Mouse (Mus musculus) urinary bladder, postnatal 14 days (tissue): Measurements from ENCODE around the gene Gnb5.

Experiments used
- DNase-seq: peaks from one replicate; pipeline ENCODE4 v3.0.0; 2021; ENCODE audit warnings: low spot score

The Gnb5 gene

DNA sequence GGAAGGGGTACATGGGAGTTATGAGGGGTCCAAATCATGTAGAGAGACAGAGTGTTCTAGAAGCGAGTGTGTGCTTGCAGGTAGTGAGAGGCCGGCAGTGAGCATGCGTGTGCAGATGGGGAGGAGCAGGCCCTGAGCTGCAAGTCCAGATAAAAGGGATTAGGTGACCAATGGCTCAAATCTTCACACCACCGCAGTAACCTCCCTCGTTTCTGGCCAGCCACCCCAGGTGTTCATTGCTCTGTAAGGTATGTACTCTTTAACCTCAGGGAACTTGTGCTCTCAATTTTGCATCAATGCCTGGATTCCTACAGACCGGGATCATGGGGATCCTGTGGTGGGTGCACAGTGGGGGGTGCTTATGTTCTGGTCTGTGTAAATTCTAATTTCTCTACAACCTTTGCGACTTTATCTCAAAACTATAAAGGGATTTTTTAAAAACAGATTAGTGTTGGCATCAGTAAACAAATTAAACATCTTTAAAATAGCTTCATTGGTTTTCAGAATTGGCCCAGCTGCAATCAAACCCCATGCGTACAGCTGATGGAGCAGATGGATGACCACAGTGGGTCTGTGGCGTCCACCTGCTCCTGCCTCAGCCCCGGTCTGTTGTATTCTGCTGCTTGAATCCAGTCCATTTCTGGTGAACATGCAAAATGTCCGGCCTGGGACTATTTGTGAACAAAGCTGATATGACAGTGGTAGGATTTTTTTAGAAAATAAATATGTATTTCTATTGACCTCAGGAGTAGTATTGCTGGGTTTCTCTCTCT lies at the start of gene Gnb5:
Gnb5 (plus strand) TSS at position 163 of the 773 bp plus-strand sequence.
- DNase-seq = no peak

DNA sequence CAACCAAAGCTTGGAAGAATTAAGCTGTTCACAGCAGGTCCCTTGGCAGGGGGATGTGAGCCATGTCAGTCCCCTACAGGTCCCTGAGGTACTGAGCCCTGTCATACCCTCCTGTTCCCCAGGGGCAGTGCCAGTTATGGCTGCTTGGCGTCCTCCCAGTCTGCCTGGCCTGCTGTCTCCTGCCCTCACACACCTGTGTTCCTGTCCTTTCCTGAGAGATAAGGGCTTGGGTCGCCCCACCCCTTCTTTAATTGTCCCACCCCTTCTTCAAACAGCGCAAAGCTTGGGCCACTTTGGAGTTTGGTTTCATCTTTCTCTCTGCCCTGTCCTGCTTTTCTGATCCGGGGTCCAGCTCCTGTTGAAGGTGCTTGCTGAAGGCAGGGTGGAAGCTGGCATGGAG lies 47.3 kb upstream of the Gnb5 start:
- peak; percentile 37 for DNase-seq

DNA sequence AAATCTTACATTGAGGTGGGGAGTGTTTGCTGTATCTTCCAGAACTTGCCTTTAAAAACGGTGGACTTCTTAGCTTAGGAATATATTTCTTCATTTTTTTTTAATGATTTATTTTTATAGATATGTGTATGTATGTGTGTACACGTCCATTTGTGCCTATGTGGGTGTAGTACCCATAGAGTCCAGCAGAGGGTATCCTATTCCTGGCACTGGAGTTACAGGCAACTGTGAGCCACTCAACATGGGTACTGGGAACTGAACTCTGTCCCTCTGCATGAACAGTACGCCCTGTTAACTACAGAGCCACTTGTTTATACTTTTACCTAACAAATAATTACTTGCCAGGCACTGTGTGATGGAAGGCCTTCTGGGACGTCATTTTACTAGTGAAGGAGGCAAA lies 46.4 kb upstream of the Gnb5 start:
- DNase-seq = no peak

DNA sequence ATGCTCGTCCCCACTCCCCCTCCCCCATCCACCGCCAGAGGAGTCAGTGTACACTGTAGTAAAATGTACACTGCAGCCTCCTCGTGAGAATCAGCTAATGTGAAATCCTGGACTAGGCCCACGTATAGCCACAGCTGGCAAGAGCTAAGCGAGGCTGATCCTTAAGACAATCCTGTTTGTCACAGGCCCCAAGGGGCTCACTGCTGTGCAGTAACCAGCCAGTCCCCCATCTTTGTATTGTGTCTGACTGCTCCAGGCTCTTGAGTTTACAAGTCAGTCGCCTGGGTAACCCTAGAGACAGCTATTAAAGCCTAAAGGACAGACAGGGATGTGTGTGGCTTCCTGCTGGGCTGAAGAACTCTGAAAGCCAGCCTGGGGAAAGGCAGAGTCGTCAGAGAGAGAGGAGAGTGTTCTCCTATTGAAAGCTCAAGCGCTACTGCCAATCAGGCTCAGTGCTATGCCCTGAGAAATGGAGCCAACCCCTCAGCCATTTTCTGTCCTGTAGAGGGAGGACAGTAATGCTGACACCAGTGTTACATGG lies 44.7 kb upstream of the Gnb5 start:
- DNase-seq = no peak

DNA sequence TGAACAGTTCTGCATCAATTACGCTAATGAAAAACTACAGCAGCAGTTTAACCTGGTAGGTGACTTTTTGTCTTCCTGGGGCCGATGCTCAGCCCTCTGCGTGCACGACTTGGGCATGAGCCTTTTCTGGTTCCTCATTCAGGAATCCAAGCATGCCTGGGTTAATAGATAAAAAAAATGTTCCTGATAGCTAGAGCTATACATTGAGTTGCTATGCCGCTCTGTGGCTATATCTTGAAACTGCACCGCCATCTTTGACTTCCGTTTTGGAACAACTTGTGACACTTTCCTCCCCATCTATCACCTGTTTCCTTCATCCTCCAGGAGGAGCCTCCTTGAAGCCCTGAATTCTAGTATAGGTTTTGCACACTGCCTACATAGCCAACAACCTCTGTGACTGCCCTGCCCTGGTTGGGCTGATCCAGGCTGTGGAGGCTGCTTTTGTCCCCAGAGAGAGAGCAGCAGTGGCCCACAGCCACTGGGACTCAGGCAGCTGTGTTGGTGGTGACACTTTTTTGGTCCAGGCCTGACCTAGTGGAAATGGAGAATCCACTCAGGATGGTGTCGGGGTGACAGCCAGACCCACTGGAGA lies 43.8 kb upstream of the Gnb5 start:
- no peak for DNase-seq

DNA sequence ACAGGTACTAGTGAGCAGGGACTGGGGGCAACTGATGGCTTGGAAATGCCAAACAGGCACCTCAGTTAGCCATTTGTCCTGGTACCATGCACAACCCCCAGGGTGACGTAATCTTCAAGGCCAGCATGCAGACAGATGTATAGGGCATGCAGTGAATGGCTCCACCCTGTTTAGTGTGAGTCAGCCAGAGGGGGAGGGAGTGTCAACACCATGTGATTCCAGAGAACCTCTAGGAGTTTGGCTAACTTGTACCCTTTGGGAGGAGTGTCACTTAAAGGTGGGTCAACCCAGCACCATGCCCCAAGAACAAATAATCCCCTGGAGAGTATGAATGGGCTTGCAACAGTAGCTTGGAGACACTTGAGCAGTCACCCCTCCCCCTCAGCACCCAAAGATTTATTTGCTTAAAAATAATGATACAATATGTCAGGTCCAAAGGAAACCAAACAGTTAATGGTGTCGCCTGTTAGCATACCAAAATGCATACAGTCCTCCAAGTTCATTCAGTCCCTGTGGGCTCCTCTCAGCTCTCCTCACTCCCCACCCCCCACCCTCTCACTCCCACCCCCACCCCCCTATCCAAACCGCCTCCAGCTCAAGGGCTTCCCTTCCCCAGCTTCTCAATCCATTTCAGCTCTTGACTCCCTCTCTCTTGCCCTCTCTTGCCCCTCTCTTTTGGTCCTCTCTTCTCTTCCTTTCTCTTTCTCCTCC lies 41.9 kb upstream of the Gnb5 start:
- peak; percentile 62 for DNase-seq

DNA sequence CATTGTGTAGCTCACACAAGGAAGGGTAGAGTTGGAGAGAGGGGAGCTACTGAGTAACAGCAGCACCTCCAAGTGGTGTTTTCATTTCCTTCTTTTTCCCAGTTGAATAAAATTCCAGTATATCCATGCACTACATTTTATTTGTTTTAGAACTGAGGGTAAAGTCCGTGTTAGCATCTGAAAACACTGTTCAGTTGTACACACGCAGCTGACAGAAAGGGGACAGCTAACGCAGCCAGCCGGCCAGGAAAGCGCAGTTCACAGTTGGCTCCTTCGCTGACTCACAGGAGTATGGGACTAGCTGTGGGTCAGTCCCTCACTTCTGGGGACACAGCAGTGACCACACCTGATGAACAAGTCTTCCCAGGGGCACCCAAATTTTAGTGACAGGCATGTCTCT lies 38.9 kb upstream of the Gnb5 start:
- no peak for DNase-seq

DNA sequence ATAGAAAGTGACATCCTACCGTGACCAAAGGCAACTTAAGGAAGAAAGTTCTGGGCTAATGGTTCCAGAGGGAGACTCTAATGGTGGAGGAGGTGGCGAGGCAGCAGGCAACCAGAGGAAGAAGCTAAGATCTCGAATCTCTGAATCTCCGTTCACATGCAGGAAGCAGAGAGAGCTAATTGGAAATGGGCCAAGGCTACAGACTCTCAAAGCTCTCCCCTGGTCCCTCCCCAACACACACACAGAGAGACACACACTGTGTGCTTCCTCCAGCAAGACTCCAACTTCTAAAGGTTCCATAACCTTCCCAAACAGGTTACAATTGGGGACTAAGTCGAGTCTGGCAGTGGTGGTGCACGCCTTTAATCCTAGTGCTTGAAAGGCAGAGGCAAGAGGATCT lies 35.7 kb upstream of the Gnb5 start:
- DNase-seq = no peak

DNA sequence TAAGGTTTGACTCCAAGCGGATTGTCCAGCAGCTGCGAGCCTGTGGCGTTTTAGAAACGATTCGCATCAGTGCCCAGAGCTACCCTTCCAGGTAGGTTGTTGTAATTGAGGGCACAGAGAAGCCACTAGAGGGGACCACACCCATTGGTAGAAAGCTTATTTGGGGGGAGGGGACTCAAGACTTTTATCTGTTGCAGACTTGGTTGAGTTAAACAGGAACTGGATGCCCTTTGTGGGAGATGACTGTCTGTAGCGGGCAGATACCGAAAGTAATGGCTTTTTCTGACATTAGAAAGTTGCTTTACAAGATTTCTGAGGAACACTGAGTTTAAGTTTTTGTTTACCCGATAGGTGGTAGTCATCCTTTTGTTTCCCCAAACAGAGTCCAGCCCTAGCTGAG lies 34.5 kb upstream of the Gnb5 start:
- no peak for DNase-seq

DNA sequence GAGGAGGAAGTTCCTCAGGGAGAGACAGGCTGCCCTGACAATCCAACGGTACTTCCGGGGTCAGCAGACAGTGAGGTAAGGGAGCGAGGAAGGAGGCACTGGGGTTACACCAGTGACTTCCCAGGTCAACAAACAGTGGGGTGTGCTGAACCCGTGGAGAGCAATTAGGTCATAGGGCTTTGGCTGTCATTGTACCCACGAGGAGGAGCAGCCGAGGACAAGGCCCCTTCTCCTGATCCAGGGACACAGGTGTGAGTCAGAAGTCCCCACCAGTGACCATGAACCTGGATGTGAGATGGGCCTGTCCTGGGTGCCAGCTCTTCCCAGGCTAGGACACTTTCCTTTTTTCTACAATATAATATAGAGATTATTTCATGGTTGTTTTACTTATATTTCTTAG lies 32.4 kb upstream of the Gnb5 start:
- DNase-seq = no peak

DNA sequence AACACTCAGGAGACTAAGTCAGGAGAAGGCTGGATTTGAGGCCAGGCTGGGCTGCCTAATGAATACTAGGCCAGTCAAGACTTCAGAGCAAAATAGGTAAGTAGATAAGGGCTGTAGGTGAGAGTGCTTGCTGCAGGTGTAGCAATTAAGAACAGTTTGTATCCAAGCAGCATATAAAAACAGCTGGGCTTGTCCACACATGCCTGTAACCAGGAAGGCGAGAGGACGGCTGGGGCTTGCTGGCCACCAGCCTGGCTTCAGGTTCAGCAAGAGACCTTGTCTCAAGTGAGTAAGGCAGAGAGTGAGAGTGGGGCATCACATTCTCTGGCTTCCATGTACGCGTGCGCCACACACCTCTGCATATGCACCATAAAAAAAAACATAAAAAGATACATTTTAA lies 31.6 kb upstream of the Gnb5 start:
- DNase-seq = peak; percentile 58

DNA sequence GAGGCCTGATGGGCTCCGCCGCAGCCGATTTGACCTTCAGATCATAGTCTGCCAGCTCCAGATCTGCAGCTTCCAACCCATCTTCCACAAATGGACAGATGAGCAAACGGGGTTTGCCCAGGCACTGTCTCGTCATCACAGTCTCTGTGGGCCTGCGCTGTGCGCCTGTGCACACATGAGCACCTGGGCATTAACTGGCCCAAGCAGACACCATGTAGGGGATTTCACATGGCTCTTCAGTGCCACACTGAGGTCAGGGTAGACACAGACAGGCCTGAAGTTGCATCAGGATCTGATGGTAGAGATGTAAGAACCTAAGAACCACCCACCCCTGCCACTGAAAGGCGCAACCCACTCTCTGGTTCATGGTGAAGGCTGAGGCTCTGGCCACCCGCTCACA lies 31.0 kb upstream of the Gnb5 start:
- DNase-seq = no peak

DNA sequence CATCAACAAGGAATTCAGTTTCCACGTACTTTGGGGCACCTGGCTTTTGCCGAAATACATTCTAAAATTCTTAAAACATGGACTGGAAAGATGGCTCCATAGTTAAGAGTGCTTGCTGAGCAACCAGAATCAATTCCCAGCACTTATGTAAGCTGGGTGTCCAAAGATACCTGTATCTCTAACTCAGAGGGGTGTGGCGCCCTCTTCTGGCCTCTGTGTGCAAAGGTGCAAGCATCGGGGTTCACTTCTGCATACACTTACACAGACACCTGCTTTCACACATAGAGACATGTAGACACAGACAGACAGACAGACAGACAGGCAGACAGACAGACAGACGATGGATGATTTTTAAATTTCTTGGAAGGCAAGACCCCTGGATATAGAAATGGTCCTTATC lies 25.3 kb upstream of the Gnb5 start:
- DNase-seq = peak; percentile 49

DNA sequence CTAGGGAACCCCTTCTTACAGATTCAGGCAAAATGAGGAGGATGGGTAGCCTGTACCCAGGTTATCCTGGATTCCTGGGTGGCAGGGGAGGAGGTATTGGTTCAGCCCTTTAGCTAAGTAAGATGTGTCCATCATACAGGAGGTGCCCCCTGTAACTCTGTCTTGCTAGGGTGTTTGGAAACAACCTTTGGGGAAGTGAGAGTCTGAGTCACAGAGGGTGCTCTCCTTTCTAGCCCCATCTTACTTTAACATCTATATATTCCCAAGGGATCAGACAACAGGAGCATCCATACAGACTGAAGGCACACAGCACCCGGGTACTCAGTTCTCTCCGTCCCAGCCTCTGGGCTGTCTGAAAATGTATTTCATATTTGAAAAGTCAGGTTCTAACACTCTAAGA lies 23.9 kb upstream of the Gnb5 start:
- DNase-seq = no peak

DNA sequence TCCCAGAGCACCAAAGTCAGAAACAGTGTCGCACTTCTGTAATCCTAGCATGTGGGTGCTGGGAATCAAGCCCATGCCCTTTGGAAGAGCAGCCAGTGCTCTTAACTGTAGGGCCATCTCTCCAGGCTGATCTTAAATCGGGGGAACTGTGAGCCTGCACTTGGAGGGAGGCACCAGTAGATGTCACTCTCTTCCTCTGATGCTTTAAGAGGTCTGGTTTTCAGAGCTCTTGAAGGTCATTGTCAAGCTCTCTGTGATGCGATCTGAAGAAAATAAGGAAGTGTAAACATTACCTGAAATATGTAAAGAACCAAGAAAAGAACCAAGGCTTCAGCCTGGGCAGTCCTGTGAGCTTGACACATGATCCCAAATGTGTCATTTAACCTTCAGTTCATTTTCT lies 23.3 kb upstream of the Gnb5 start:
- peak; percentile 27 for DNase-seq

DNA sequence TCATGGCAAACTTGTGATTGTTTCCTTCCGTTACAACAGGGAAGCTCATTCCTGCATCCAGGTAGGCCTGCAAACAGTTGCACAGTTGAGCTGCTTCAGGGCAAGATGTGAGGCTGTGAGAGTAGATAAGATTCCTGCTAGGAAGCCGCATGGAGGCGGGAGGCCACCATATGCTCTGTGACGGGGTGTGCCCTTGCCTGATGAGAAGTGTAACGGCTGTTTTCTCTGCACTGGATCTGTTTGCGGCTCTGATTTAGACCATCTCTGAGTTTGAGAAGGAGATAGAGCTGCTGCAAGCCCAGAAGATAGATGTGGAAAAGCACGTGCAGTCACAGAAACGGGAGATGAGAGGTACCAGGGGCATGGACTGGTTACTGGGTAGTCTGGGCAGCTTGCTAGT lies 22.5 kb upstream of the Gnb5 start:
- no peak for DNase-seq

DNA sequence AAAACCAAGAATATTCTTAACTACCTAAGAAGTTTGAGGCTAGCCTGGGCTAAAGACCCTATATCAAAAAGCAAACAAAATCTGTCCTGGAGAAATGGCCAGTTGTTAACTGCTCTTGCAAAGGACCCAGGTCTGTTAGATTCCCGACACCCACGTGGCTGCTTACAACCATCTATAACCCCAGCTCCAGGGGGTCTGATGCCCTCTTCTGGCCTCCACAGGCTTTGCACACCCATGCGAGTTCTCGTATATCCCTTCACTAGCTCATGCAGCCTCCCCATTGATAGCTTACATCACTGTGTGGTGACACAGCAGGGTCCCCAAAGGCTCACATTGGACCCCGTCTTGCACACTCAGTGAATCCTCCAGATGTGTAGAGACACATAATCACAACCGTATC lies 20.7 kb upstream of the Gnb5 start:
- DNase-seq = no peak

DNA sequence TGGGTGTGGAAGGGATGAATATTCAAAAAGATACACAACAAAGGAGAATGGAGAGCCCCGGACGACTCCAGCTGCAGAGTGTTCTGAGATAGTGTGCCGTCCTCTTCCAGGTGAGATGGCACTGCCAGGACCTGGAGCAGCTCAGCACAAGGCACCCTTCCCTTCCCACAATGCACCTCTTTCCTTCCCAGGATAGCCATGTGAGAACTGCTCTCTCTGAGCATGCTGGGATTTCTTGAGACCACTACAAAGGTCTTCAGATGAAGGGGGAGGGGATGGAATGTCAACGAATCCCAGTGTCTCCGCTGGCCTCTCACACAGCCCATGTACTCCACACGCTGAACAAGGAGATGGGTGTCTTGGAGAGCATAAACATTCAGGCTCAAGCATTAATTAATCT lies 18.5 kb upstream of the Gnb5 start:
- DNase-seq = no peak

DNA sequence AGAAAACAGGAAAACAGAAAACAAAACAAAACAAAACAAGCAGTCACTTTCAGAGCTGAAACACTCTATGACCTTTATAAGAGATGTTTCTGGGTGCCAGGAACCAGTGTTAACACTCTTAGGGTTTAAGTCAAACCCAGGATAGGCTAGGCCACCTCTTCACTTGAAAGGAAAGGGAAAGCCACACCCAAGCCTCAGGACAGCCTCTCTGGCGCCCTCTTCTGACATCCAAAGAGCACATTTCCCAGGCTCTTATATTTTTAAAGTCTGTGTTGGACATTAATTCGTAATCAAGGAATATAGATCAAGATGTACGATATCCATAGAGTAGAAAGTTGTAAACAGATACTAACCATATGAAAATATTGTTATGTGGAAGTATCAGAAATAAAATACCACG lies 16.5 kb upstream of the Gnb5 start:
- no peak for DNase-seq

DNA sequence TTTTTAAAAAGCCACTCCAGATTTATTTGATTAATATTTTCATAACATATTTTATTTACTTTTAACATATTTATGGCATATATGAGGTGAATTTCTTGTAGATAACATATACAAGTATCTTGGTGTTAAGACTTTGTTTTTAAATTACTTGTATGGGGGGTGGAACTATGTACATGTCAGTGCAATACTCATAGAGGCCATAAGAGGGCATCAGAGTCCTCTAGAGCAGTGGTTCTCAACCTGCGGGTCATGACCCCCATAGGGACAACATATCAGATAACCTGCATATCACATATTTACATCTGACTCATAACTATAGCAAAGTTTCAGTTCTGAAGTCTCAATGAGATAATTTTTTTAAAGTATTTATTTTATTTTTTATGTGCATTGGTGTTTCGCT lies 6.7 kb upstream of the Gnb5 start:
- DNase-seq = no peak

DNA sequence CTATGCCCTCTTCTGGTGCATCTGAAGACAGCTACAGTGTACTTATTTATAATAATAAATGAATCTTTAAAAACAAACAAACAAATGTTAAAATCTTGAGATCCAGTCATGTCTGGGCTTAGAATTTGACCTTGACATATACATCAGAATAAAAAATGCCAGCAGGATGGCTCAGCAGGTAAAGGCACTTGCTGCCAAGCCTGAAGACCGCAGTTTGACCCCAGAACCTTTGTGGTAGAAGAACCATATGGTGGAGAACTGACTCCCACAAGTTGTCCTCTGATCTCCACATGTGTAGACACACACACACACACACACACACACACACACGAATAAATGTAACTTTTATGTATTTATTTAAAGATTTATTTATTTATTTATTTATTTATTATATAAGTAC lies 3.1 kb upstream of the Gnb5 start:
- DNase-seq = no peak

DNA sequence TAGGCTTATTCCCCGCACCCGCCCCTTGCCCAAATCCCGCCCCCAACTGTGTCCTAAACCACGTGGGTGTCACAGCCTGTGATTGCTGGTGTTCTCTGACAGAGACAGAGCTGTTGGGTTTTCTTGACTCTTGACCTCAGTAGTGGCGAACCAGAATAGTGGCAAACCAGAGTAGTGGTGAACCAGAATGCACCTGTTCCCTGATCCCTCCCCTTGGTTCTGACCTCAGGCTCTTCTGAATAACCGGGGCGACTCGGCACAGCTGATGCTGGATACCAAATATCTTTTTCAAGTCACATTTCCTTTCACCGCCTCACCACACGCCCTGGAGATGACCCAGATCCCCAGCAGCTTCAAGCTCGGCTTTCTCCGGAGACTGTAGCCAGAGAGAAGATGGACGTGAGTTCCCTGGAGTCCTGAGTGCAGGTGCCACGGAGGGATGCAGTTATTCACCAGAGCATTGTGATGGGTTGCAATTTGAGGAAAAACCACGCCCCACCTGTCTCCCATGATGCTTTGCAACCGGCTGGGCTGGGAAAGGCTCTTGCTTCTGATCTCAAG lies 2.3 kb upstream of the Gnb5 start:
- DNase-seq = no peak

DNA sequence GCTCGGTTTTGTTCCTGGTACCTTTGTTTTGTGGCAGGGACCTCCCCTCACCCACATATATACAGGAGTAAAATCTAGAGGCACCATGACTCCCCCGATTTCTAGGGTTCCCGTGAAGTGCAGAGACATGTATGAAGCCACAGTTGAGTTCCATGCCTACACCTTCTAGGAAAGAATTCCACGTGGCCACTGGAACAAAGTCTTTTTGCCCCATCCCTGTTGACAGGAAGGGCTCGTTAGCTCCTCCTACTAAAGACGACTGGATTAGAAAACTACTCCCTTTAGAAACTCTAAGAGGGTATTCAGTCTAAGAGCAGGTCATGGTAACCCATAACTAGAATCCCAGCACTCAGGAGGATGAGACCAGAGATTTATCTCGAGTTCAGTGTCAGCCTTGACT lies 1.8 kb upstream of the Gnb5 start:
- DNase-seq = no peak
